Mouse (Mus musculus) B cell, adult (primary cell): ENCODE measurements around the gene Pom121l12. TPM values are rescaled to one million over a fixed set of nuclear protein-coding genes. Genes with fewer than 3 reads are reported as not detected.

Experiments
- total RNA-seq: library from RNA; stranded (reverse); gene quantifications from 4 replicates; pipeline ENCODE4 v1.2.4, GENCODE M21; 2023; ENCODE audit not compliant: inconsistent age

Gene Pom121l12
- total RNA-seq, result not detected in 4 replicates

GRCm38 (mm10) chr11:14598976-14599375 lies at the start of gene Pom121l12:
TSS of gene Pom121l12 (plus strand) at chr11:14599276.

